Mouse (Mus musculus) hindbrain, embryonic 13.5 days (tissue): ENCODE measurements around the gene Pir. TPM values are rescaled to one million over a fixed set of nuclear protein-coding genes. Genes with fewer than 3 reads are reported as not detected.
A peak's percentile ranks its signal among the peaks of the same experiment; 100 is the strongest.

Source experiments
- ATAC-seq: fragments of 200-750 bp; cut with Nextera tagmentation; 2 replicates; pipeline ENCODE4 v1.8.0; 2017; ENCODE audit warnings: moderate TSS enrichment; ENCODE audit not compliant: low FRiP score
- H3K27ac ChIP-seq: fragments of 300-500 bp; sonication (generic); 2 replicates; pipeline ENCODE4 v1.5.1; 2015; ENCODE audit warnings: inconsistent platforms, mild to moderate bottlenecking, moderate library complexity
- H3K27me3 ChIP-seq: fragments of 300-500 bp; sonication (generic); 2 replicates; pipeline ENCODE4 v1.6.1; 2015; ENCODE audit warnings: mild to moderate bottlenecking, inconsistent platforms
- H3K36me3 ChIP-seq: fragments of 300-500 bp; sonication (generic); 2 replicates; pipeline ENCODE4 v1.6.1; 2015; ENCODE audit warnings: mild to moderate bottlenecking, inconsistent platforms
- H3K4me1 ChIP-seq: fragments of 300-500 bp; sonication (generic); replicated peaks from 2 replicates; pipeline ENCODE4 v1.6.1; 2015; ENCODE audit warnings: inconsistent platforms
- H3K4me2 ChIP-seq: fragments of 300-500 bp; sonication (generic); 2 replicates; pipeline ENCODE4 v1.6.1; 2015; ENCODE audit warnings: inconsistent platforms, mild to moderate bottlenecking, moderate library complexity
- H3K4me3 ChIP-seq: fragments of 300-500 bp; sonication (generic); 2 replicates; pipeline ENCODE4 v1.5.1; 2015; ENCODE audit warnings: mild to moderate bottlenecking, inconsistent platforms
- H3K9ac ChIP-seq: fragments of 300-500 bp; sonication (generic); 2 replicates; pipeline ENCODE4 v1.6.1; 2015; ENCODE audit warnings: mild to moderate bottlenecking, inconsistent platforms
- H3K9me3 ChIP-seq: fragments of 300-500 bp; sonication (generic); 2 replicates; pipeline ENCODE4 v1.6.1; 2016; ENCODE audit warnings: inconsistent platforms
- WGBS: fragments of 180-500 bp; shearing (Covaris S2); methylation state at CpG from one replicate; pipeline ENCODE4 v1.1.7; 2015; 5-methylcytosine and 5-hydroxymethylcytosine counted together
- polyA plus RNA-seq: library from polyadenylated mRNA; unstranded; fragments of >200 nt; fragmentation: Nextera tagmentation; extraction: Ambion mirVana; gene quantifications from 2 replicates; pipeline ENCODE4 v1.2.1, GENCODE M21; 2015

Gene Pir
- 3.4 and 3.9 TPM in 2 replicates for polyA plus RNA-seq

- no peaks in the 10 kb centered on the region for H3K4me1 ChIP-seq
- H3K36me3 ChIP-seq, result no peaks in the 10 kb centered on the region
- H3K9me3 ChIP-seq, result no peaks in the 10 kb centered on the region
- WGBS, result 13% methylated on average over 20 of the region's 20 CpGs
- peak within 1 kb of the TSS; percentile 39 for H3K4me3 ChIP-seq
- H3K27me3 ChIP-seq, result peaks cover 14% of the 10 kb centered on the region; the same call in 1 of the 2 replicates
- H3K27ac ChIP-seq, result no peak within 1 kb of the TSS
- peak; percentile 86 for ATAC-seq
- H3K4me2 ChIP-seq, result peak within 1 kb of the TSS; percentile 54
- peak within 1 kb of the TSS; percentile 60 for H3K9ac ChIP-seq
Observed at GRCm38 (mm10) chrX:164269285-164269761, at the start of gene Pir. TSS of gene Pir (plus strand) at chrX:164269371.

- Histone ChIP-seq H3K36me3 (no peaks in the 10 kb centered on the region), H3K27me3 (no peaks in the 10 kb centered on the region), H3K4me1 (no peaks in the 10 kb centered on the region), H3K9me3 (no peaks in the 10 kb centered on the region), H3K9ac (no peak overlapping the region), H3K4me3 (no peak overlapping the region), H3K4me2 (no peak overlapping the region), H3K27ac (no peak overlapping the region)
- WGBS, result 77% methylated on average over 2 of the region's 2 CpGs
- no peak for ATAC-seq
Observed at GRCm38 (mm10) chrX:164221989-164222388, 47.2 kb upstream of the Pir start.

- Histone ChIP-seq H3K27me3 (peaks cover 3% of the 10 kb centered on the region; the same call in 1 of the 2 replicates), H3K9ac (no peak overlapping the region), H3K4me3 (no peak overlapping the region), H3K9me3 (no peaks in the 10 kb centered on the region), H3K4me1 (no peaks in the 10 kb centered on the region), H3K4me2 (no peak overlapping the region), H3K36me3 (no peaks in the 10 kb centered on the region), H3K27ac (no peak overlapping the region)
- no peak for ATAC-seq
- WGBS, result 67% methylated on average over 8 of the region's 8 CpGs
Observed at GRCm38 (mm10) chrX:164233380-164233779, 35.8 kb upstream of the Pir start.

GRCm38 (mm10) chrX:164245714-164246113, 23.5 kb upstream of the Pir start:
- Histone ChIP-seq H3K4me3 (no peak overlapping the region), H3K4me1 (no peaks in the 10 kb centered on the region), H3K27me3 (0 out of 2 replicates have a peak, but pooled peaks cover 14% of the 10 kb centered on the region), H3K4me2 (0 out of 2 replicates have a peak overlapping the region, but pooled peaks have one; percentile 19), H3K36me3 (no peaks in the 10 kb centered on the region), H3K9me3 (no peaks in the 10 kb centered on the region), H3K27ac (no peak overlapping the region), H3K9ac (no peak overlapping the region)
- 17% methylated on average over 5 of the region's 5 CpGs for WGBS
- ATAC-seq, result no peak

GRCm38 (mm10) chrX:164246722-164247121, 22.4 kb upstream of the Pir start:
- WGBS, result 59% methylated on average over 2 of the region's 2 CpGs
- no peaks in the 10 kb centered on the region for H3K36me3 ChIP-seq
- no peaks in the 10 kb centered on the region for H3K9me3 ChIP-seq
- ATAC-seq, result no peak
- H3K9ac ChIP-seq, result no peak overlapping the region
- 0 out of 2 replicates have a peak, but pooled peaks cover 14% of the 10 kb centered on the region for H3K27me3 ChIP-seq
- H3K27ac ChIP-seq, result no peak overlapping the region
- H3K4me1 ChIP-seq, result no peaks in the 10 kb centered on the region
- no peak overlapping the region for H3K4me3 ChIP-seq
- no peak overlapping the region for H3K4me2 ChIP-seq

- 88% methylated on average over 3 of the region's 3 CpGs for WGBS
Observed at GRCm38 (mm10) chrX:164256527-164256926, 12.6 kb upstream of the Pir start.

GRCm38 (mm10) chrX:164258057-164258456, 11.1 kb upstream of the Pir start, which contains the start of gene Bmx:
TSS of gene Bmx (minus strand) at chrX:164258193.
- Histone ChIP-seq H3K9me3 (no peaks in the 10 kb centered on the region), H3K27ac (no peak within 1 kb of the TSS), H3K36me3 (no peaks in the 10 kb centered on the region), H3K4me1 (no peaks in the 10 kb centered on the region), H3K4me2 (no peak within 1 kb of the TSS), H3K4me3 (no peak within 1 kb of the TSS), H3K9ac (no peak within 1 kb of the TSS), H3K27me3 (peaks cover 27% of the 10 kb centered on the region)
- no peak for ATAC-seq
- 81% methylated on average over 8 of the region's 8 CpGs for WGBS

More at GRCm38 (mm10) chrX:164256527-164256926, 12.6 kb upstream of the Pir start:
- Histone ChIP-seq H3K4me3 (no peak overlapping the region), H3K9ac (no peak overlapping the region), H3K27ac (no peak overlapping the region), H3K9me3 (no peaks in the 10 kb centered on the region), H3K4me2 (no peak overlapping the region), H3K27me3 (peaks cover 18% of the 10 kb centered on the region), H3K36me3 (no peaks in the 10 kb centered on the region), H3K4me1 (no peaks in the 10 kb centered on the region)
- ATAC-seq, result no peak

- no peak overlapping the region for H3K27ac ChIP-seq
- no peaks in the 10 kb centered on the region for H3K4me1 ChIP-seq
- ATAC-seq, result no peak
- H3K9ac ChIP-seq, result no peak overlapping the region
- no peaks in the 10 kb centered on the region for H3K36me3 ChIP-seq
- no peaks in the 10 kb centered on the region for H3K9me3 ChIP-seq
- no peak overlapping the region for H3K4me3 ChIP-seq
- no peak overlapping the region for H3K4me2 ChIP-seq
- WGBS, result 88% methylated on average over 5 of the region's 5 CpGs
- peaks cover 27% of the 10 kb centered on the region for H3K27me3 ChIP-seq
Observed at GRCm38 (mm10) chrX:164258662-164259061, 10.5 kb upstream of the Pir start.

- ATAC-seq, result no peak
- Histone ChIP-seq H3K36me3 (no peaks in the 10 kb centered on the region), H3K27me3 (peaks cover 21% of the 10 kb centered on the region; the same call in 1 of the 2 replicates), H3K4me3 (no peak overlapping the region), H3K27ac (no peak overlapping the region), H3K4me1 (no peaks in the 10 kb centered on the region), H3K9ac (no peak overlapping the region), H3K9me3 (no peaks in the 10 kb centered on the region), H3K4me2 (no peak overlapping the region)
- WGBS, result 50% methylated on average over 2 of the region's 2 CpGs
Observed at GRCm38 (mm10) chrX:164262286-164262685, 6.9 kb upstream of the Pir start.

GRCm38 (mm10) chrX:164264861-164265260, 4.3 kb upstream of the Pir start:
- H3K27me3 ChIP-seq, result peaks cover 27% of the 10 kb centered on the region; the same call in 1 of the 2 replicates
- H3K36me3 ChIP-seq, result no peaks in the 10 kb centered on the region
- H3K9me3 ChIP-seq, result no peaks in the 10 kb centered on the region
- WGBS, result 25% methylated on average over 1 of the region's 1 CpGs
- no peak overlapping the region for H3K4me2 ChIP-seq
- H3K27ac ChIP-seq, result no peak overlapping the region
- no peak for ATAC-seq
- no peak overlapping the region for H3K4me3 ChIP-seq
- H3K4me1 ChIP-seq, result no peaks in the 10 kb centered on the region
- no peak overlapping the region for H3K9ac ChIP-seq

GRCm38 (mm10) chrX:164270603-164271002, 1.4 kb downstream of the Pir start:
- 90% methylated on average over 3 of the region's 3 CpGs for WGBS
- no peak overlapping the region for H3K4me2 ChIP-seq
- H3K27ac ChIP-seq, result no peak overlapping the region
- no peaks in the 10 kb centered on the region for H3K4me1 ChIP-seq
- no peak for ATAC-seq
- no peak overlapping the region for H3K9ac ChIP-seq
- H3K9me3 ChIP-seq, result no peaks in the 10 kb centered on the region
- H3K36me3 ChIP-seq, result no peaks in the 10 kb centered on the region
- peaks cover 14% of the 10 kb centered on the region; the same call in 1 of the 2 replicates for H3K27me3 ChIP-seq
- no peak overlapping the region for H3K4me3 ChIP-seq

- no peak overlapping the region for H3K4me2 ChIP-seq
- no peaks in the 10 kb centered on the region for H3K36me3 ChIP-seq
- H3K9ac ChIP-seq, result no peak overlapping the region
- no peak overlapping the region for H3K4me3 ChIP-seq
- 74% methylated on average over 3 of the region's 3 CpGs for WGBS
- H3K9me3 ChIP-seq, result no peaks in the 10 kb centered on the region
- H3K4me1 ChIP-seq, result no peaks in the 10 kb centered on the region
- no peak overlapping the region for H3K27ac ChIP-seq
- no peak for ATAC-seq
- no peaks in the 10 kb centered on the region; the same call in 1 of the 2 replicates for H3K27me3 ChIP-seq
Observed at GRCm38 (mm10) chrX:164275536-164275935, 6.4 kb downstream of the Pir start.

- H3K9ac ChIP-seq, result no peak overlapping the region
- H3K27ac ChIP-seq, result no peak overlapping the region
- no peaks in the 10 kb centered on the region for H3K36me3 ChIP-seq
- H3K4me1 ChIP-seq, result no peaks in the 10 kb centered on the region
- no peak overlapping the region for H3K4me2 ChIP-seq
- no peak overlapping the region for H3K4me3 ChIP-seq
- H3K9me3 ChIP-seq, result no peaks in the 10 kb centered on the region
- WGBS, result 86% methylated on average over 7 of the region's 7 CpGs
- no peak for ATAC-seq
- no peaks in the 10 kb centered on the region for H3K27me3 ChIP-seq
Observed at GRCm38 (mm10) chrX:164280918-164281647, 11.9 kb downstream of the Pir start.
